Mouse (Mus musculus) cerebellum, postnatal 36 days (tissue): ENCODE measurements around the gene Adcy4.

Experiments used
- DNase-seq, 2 experiments: peaks; one replicate each; pipeline ENCODE4 v3.0.0; 2021 to 2022; ENCODE audit warnings: mixed read lengths in 2 of 2

The Adcy4 gene

GRCm38 (mm10) chr14:55747051-55747847, 36.6 kb downstream of the Adcy4 start:
- DNase-seq, result no peak

GRCm38 (mm10) chr14:55745861-55746237, 38.0 kb downstream of the Adcy4 start:
- DNase-seq, result no peak

- peak; percentile 82 to 87 for DNase-seq
These were observed 38.6 kb downstream of the Adcy4 start, which contains the start of the genes Dhrs1 and Nop9 for GRCm38 (mm10) chr14:55745180-55745860. Gene Dhrs1, minus strand, starts transcription at chr14:55745690. Gene Nop9, plus strand, starts transcription at chr14:55745693.

GRCm38 (mm10) chr14:55743711-55744110, 40.2 kb downstream of the Adcy4 start:
- DNase-seq, result peak; percentile 84 to 85

- DNase-seq, result no peak
These were observed 46.7 kb downstream of the Adcy4 start for GRCm38 (mm10) chr14:55737086-55737687.

GRCm38 (mm10) chr14:55735758-55736157, 48.1 kb downstream of the Adcy4 start:
- DNase-seq, result no peak

GRCm38 (mm10) chr14:55735334-55735733, 48.6 kb downstream of the Adcy4 start:
- no peak for DNase-seq

- DNase-seq, result no peak
These were observed 49.0 kb downstream of the Adcy4 start for GRCm38 (mm10) chr14:55734869-55735268.

- no peak for DNase-seq
These were observed 50.0 kb downstream of the Adcy4 start for GRCm38 (mm10) chr14:55733889-55734288.

GRCm38 (mm10) chr14:55730531-55731032, 53.3 kb downstream of the Adcy4 start:
- no peak for DNase-seq

GRCm38 (mm10) chr14:55730116-55730515, 53.8 kb downstream of the Adcy4 start:
- DNase-seq, result no peak

GRCm38 (mm10) chr14:55727889-55728685, 55.8 kb downstream of the Adcy4 start:
- no peak for DNase-seq

- no peak for DNase-seq
These were observed 57.6 kb downstream of the Adcy4 start for GRCm38 (mm10) chr14:55726261-55726660.

- DNase-seq, result no peak
These were observed 59.5 kb downstream of the Adcy4 start for GRCm38 (mm10) chr14:55724411-55724871.

GRCm38 (mm10) chr14:55723433-55723832, 60.5 kb downstream of the Adcy4 start:
- DNase-seq, result no peak

- no peak for DNase-seq
These were observed 61.4 kb downstream of the Adcy4 start for GRCm38 (mm10) chr14:55722438-55722945.

GRCm38 (mm10) chr14:55721700-55722437, 62.0 kb downstream of the Adcy4 start, which contains the start of gene Rabggta:
Gene Rabggta, minus strand, starts transcription at chr14:55722263.
- DNase-seq, result peak; percentile 94 to 95

- DNase-seq, result no peak
These were observed 62.8 kb downstream of the Adcy4 start for GRCm38 (mm10) chr14:55721076-55721475.

- no peak for DNase-seq
These were observed 63.2 kb downstream of the Adcy4 start for GRCm38 (mm10) chr14:55720666-55721065.

GRCm38 (mm10) chr14:55719737-55720136, 64.2 kb downstream of the Adcy4 start:
- no peak for DNase-seq
